Mouse (Mus musculus): ENCODE results near the gene Xpo4. TPM values are rescaled to one million over a fixed set of nuclear protein-coding genes. Genes with fewer than 3 reads are reported as not detected.

Gene Xpo4
- polyA plus RNA-seq, 1 experiment = 3.9 TPM

- DNase-seq (ENCODE audit: low read depth) = no peak
Measured at GRCm38 (mm10) chr14:57536820-57537219, 128.4 kb downstream of the Xpo4 start.

- no peak for DNase-seq (ENCODE audit: low read depth)
Measured at GRCm38 (mm10) chr14:57535646-57536045, 129.6 kb downstream of the Xpo4 start.

- no peak for DNase-seq (ENCODE audit: low read depth)
Measured at GRCm38 (mm10) chr14:57534961-57535360, 130.3 kb downstream of the Xpo4 start.

- no peak for DNase-seq (ENCODE audit: low read depth)
Measured at GRCm38 (mm10) chr14:57534346-57534745, 130.9 kb downstream of the Xpo4 start.

- DNase-seq (ENCODE audit: low read depth) = no peak
Measured at GRCm38 (mm10) chr14:57533841-57534240, 131.4 kb downstream of the Xpo4 start.

- no peak for DNase-seq (ENCODE audit: low read depth)
Measured at GRCm38 (mm10) chr14:57533214-57533613, 132.0 kb downstream of the Xpo4 start.

- DNase-seq (ENCODE audit: low read depth) = no peak
Measured at GRCm38 (mm10) chr14:57532577-57532976, 132.7 kb downstream of the Xpo4 start.

GRCm38 (mm10) chr14:57529786-57530515, 135.3 kb downstream of the Xpo4 start:
- no peak for DNase-seq (ENCODE audit: low read depth)

GRCm38 (mm10) chr14:57529086-57529785, 136.0 kb downstream of the Xpo4 start:
- DNase-seq (ENCODE audit: low read depth) = no peak

- DNase-seq (ENCODE audit: low read depth) = no peak
Measured at GRCm38 (mm10) chr14:57527598-57527997, 137.6 kb downstream of the Xpo4 start.

Other genes with a start within 250 kb of the Xpo4 start
- gene Ift88, start 241.4 kb downstream of the Xpo4 start, polyA plus RNA-seq (2012; rRNA removed) = 8.1 and 8.6 TPM in 2 replicates
- gene Il17d, start 140.7 kb downstream of the Xpo4 start, polyA plus RNA-seq (2012; rRNA removed) = 9.1 and 10.8 TPM in 2 replicates
- 16.7 and 31.8 TPM in 2 replicates for gene Eef1akmt1, start 93.8 kb downstream of the Xpo4 start, polyA plus RNA-seq (2012; rRNA removed)
- not detected in 2 replicates for gene Gm49361, start 80.7 kb upstream of the Xpo4 start, polyA plus RNA-seq (2012; rRNA removed)
- gene Lats2, start 93.0 kb upstream of the Xpo4 start, polyA plus RNA-seq (2012; rRNA removed) = 22.0 and 26.1 TPM in 2 replicates
- gene Sap18, start 132.8 kb upstream of the Xpo4 start, polyA plus RNA-seq (2012; rRNA removed) = 4.8 and 6.8 TPM in 2 replicates
- 0.69 and 0.80 TPM in 2 replicates for gene Ska3, start 160.8 kb upstream of the Xpo4 start, polyA plus RNA-seq (2012; rRNA removed)
- 61.2 and 89.7 TPM in 2 replicates for gene Mrpl57, start 160.8 kb upstream of the Xpo4 start, polyA plus RNA-seq (2012; rRNA removed)
- 10.9 and 14.7 TPM in 2 replicates for gene Zdhhc20, start 224.8 kb upstream of the Xpo4 start, polyA plus RNA-seq (2012; rRNA removed)

All from gonadal fat pad, adult 2 months (tissue).